Mouse (Mus musculus) right cerebral cortex, postnatal 36 days (tissue): ENCODE measurements around the gene Dnajb11.

Source experiments
- DNase-seq, 2 experiments: peaks; one replicate each; pipeline ENCODE4 v3.0.0; 2022; ENCODE audit warnings: low spot score in 2 of 2, mixed read lengths in 1 of 2

Gene Dnajb11

DNA sequence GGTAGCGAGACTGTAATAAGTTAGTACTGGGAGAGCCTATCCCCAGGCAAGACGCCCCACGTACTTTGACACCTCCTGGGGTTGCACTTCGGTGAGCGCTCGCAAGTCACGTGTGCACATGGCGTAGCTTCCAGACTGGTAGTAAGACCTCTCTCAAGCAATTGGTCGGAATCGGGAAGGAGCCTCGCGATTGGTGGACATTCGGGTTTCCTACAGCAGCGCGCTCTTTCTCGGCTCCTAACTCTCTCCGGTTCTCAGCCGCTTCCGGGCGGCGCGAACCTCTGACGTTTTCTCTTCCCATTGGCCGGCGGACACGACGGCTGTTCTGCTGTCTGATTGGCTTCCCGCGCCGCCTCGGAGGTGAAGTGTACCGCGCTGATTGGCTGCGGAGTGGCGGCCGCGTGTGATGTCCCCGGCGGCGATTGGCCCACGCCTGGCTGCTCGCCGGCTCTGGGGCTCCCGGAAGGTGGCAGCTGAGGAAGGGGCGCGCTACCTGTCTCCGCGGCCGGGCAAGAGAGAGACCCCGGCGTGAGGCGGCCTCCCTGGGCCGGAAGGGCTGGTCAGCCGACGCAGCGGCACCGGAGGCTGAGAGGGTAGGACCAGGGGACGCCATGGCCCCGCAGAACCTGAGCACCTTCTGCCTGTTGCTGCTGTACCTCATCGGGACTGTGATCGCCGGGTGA is at the start of gene Dnajb11, which contains the start of gene Tbccd1:
Gene Dnajb11 (plus strand): TSS at position 415 of the 683 bp plus-strand sequence.
Gene Tbccd1 (minus strand): TSS at position 239 of the 683 bp plus-strand sequence.
- peak; percentile 100 for DNase-seq

DNA sequence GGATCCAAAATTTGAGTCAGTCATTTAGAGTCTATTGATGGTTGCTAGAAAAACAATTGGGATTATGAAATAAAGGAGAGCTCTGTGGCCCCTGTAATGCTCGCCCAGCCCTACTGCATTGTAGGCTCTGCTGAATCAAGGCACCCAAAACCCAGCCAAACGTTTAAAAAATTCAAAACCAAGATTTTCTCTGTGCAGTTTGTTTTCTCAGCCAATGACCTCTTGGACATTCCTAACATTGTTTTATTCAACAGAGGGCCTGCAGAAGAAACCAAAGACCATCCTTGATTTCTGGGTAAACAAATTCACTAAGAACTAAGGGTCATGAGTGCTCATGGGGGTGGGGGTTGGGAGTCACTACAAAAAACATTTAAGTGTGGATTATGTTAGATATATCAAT is 46.2 kb upstream of the Dnajb11 start, which contains the start of gene Crygs:
Gene Crygs (minus strand): TSS at position 101 of the 400 bp plus-strand sequence.
- no peak for DNase-seq

DNA sequence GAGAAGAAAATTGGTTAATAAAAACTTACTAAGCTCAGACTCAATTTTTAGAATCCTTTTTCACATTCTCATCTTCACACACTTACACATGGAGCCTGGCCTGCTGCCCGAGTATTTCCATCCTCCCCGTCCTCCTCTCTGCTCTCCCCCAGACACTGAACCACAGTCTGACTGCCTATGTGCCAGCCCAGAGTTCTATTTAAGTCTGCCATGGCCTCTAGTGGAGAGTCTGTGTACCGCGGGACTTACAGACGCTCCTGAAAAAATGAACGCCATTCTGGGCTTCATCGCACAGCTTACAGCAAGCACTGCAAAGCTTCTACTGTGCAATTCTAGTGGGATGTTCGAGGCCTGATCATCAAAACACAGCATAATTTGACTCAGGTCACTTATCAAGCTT is 36.9 kb upstream of the Dnajb11 start:
- peak; percentile 35 to 60 for DNase-seq

DNA sequence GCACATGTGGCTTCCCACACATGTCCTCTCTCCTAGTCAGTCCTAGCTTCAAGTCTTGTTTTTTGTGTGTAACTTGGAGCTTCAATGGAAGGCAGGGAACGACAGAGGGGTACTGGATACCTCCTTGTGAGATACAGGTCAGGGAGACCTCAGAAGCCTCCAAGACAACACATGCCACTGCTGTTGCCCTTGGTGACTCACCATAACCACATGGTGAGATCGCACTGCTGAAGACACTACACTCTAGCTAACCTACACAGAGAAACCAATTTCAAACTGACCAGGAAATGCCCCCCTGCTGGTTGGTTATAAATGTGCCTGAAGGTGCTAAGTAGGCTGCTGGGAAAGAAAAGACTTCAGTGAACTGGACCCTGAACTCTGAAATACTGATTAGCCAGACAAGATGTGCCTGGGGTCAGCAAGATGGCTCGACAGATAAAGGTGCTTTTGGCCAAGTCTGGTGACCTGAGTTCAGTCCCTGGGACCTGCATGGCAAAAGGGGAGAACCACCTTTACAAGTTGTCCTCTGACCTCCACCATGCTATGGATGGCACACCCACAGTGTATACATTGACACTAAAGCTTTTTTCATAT is 24.6 kb upstream of the Dnajb11 start:
- DNase-seq, result no peak

DNA sequence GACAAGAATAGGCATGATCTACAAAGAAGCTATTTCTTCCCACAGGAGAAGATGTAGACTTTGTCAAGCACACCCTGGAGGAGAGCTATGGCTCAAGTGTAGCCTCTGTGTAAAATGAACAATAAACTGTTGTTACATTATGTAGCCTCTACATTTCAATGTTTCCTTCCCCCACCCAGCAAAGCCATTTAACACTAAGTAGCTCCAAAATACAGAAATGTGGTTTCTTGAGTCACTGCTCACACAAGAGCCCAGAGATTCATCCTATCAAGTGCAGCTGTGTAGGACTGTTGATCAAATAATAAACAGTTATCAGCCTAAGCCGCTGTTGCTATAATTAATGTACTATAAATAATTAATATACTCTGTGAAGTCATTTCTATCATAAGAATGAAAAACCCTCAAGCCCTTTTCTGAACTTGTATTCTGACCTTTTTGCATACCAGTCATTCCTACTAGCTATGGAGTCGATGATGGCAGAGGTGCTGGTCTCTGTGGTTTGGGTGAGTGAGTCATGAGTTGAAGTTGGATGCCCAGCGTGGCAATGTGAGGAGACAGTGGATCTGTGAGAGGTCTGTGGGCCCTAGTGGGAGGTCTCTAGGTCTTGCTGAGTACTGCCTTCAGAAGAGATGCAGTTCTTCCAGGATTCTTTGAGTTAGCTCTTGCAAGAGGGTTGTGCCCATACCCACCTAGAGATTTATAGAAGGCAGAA is 18.3 kb upstream of the Dnajb11 start:
- DNase-seq, result no peak

DNA sequence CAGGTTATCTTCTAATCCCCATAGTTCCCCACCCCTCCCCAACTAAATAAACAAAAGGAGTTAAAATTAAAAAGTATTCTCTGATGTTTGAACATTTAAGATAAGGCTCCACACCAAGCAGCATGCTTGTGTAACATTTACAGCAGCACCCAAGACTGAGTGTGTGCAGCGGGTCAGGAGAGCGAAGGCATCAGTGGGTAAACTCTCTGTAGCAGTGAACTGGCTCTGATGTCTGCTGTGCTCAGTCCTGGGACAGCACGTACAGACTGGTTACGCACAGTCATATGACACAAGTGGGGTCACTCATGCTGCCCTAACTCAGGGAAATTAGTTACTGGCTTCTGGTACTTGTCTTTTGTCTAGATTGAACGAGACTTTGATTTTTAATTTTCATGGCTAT is 14.8 kb upstream of the Dnajb11 start:
- DNase-seq, result no peak

DNA sequence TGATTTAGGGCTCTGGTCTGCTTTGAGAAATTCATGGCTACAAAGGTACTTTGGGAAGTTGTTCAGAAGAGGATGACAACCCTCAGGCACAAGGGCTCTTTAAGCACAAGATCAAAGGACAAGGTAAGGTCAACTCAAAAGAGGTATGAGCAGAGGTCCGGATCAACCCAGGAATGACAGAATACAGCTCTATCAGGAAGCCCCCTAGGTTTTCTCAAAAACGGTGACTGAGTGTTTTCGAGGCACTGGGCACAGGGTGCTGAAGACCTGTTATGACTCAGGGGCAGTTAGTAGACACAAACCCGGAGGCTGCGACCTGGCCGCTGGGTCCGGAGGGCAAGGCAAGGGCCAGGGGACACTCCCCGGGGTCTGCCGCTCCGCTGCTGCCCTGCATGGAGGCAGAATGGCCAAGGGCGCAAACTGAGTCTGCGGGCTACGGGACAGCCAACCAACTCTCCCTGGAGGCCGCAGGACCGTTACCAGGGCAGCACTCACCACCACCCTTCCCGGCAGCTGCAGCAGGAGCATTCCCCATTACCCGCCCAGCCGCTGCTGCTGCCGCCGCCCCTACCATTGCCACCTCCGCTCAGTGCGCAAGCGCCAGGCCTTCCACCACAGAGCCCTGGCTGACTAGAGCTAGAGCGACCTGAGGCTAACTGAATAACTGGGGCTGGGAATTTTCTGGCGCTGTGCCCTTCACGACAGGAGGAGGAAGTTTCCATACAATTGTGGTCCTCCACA is 13.4 kb upstream of the Dnajb11 start:
- peak; percentile 66 to 73 for DNase-seq

DNA sequence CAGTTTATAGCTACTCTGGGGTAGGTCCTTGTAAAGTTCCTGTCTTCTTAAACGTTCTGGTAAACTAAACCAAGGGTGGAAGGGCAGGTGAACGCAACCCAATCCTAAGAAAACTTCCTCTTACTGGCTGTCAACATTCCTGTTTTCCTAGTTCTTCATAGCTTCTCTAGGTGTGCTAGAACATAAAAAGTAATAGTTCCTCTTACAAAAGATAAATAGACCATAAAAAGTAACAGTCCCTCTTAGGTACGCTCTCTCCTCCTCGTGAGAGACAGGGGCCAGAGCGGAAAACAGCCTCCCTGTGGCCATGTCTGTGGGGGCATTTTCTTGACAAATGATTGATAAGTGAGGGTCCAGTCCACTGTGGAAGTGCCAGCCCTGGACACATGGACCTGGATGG is 12.8 kb upstream of the Dnajb11 start:
- DNase-seq, result no peak

DNA sequence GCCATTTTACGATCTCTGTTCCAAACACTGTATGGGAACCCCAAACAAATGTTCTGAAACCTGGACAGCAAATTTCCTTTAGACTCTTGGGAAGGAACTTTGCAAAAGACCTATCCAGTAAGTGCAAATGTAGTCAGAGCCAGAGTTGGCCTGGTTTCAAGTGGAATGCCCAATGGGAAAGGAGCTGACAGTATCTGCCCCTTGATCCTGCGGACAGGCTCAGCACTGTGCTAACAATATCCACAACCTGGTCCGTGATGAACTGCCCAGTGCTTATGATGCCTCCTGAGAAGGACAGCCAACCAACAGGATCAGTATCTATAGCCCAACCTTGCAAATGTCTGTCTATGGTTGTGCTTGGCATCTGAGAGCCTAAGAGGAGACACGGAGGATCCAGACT is 12.2 kb upstream of the Dnajb11 start:
- no peak for DNase-seq

DNA sequence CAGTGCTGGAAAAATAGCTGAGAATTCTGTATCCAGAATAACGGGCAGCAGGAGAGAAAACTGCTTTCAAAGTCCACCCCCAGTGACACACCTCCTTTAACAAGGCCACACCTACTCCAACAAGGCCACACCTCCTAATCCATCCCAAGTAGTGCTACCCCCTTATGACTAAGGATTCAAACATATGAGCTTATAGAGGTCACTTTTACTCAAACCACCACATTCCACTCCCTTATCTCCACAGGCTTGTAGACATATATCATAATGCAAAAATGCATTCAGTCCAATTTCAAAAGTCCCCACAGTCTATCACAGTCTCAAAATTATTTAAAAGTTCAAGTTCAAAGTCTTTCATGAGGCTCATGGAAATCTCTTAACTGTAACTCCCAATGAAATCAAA is 10.0 kb upstream of the Dnajb11 start:
- DNase-seq, result no peak

DNA sequence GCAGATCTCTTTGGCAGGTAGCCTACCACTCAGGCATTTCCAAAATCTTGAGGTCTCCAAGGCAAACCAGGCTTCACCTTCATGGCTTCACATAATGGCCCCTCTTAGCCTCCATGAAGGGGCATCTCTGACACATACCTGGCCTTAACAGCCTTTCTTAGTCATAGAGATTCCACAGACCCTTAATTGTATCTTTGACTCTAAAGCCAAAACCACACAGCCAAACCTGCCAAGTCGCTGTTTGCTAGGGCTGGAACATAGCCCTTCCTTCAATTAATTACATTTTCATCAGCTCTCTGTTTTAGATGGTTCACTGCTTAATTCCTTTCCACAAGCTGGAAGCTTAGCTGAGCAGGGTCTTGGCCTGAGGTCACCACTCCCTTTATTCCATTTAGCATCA is 9.3 kb upstream of the Dnajb11 start:
- DNase-seq, result no peak

DNA sequence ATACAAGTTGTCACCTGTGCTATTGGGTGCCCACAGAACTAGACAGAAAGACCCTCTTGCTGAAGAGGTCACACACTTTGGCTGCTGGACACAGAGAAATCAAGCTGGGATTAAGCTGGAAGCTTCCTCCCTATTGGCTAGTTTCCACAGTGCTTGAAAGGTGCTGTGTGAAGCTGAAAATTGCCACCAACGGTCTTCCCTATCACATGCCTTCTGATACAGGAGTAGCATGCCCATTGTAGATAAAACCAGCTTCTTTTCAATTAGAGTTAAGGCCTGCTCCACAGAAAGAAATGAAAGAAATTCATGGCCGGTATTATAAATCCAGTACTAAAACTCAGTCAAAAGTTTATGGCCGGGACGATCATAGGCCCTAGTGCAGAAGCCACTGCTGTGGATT is 4.9 kb upstream of the Dnajb11 start:
- DNase-seq, result no peak

DNA sequence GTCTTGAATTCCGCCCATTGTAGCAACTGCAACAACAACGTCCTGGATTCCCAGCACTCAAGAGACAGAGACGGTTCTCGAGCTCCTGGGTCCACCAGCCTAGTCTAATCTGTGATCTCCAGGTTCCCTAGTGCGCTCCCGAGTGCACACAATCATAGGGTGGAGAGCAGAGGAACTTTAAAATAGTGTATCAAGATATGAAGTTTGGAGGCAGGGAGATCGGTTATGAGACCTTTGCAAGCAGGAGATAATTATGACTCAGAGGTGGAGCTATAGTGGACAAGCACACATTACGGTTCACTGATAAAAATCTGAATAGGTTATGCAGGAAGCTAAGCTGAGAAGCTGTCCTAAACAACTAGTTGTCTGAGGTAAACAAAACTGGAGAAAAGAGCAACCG is 872 bp upstream of the Dnajb11 start:
- DNase-seq, result no peak

DNA sequence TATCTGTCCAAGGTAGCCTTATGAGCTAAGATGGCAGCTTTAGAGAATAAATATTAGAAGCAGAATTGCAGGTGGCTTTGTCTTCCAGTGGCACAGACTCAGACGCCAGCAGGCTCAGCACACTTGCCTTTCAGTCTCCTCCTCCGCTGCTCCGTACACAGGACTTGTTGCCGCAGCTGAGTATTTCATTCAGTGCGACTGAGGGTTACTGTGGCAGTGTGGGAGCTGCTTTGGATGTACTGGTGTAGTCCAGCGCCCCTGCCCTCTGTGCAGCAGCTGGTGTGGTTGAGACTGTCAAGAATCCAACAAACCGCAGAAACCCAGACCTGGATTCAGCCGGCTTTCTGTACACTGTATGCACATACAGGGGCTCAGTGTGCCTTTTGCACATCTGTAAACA is 14.8 kb downstream of the Dnajb11 start:
- no peak for DNase-seq

DNA sequence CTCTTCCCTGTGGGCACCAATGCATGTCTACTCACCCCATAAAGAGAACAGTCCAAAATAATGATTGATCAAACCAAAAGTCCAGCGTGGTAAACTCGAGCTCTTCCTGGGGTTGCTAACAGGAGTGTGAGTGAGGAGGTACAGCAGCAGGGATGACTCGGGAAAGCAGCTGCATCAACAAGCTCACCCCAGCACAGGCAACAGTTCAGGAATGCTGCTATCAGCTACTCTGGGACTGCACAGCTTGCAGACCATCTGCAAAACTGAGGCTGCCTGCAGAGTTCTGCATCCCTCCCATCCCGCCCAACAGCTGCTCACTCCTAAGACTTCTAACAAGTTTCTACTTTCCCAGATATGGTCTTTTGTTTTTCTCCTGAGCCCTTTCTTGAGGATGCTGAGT is 15.7 kb downstream of the Dnajb11 start:
- no peak for DNase-seq

DNA sequence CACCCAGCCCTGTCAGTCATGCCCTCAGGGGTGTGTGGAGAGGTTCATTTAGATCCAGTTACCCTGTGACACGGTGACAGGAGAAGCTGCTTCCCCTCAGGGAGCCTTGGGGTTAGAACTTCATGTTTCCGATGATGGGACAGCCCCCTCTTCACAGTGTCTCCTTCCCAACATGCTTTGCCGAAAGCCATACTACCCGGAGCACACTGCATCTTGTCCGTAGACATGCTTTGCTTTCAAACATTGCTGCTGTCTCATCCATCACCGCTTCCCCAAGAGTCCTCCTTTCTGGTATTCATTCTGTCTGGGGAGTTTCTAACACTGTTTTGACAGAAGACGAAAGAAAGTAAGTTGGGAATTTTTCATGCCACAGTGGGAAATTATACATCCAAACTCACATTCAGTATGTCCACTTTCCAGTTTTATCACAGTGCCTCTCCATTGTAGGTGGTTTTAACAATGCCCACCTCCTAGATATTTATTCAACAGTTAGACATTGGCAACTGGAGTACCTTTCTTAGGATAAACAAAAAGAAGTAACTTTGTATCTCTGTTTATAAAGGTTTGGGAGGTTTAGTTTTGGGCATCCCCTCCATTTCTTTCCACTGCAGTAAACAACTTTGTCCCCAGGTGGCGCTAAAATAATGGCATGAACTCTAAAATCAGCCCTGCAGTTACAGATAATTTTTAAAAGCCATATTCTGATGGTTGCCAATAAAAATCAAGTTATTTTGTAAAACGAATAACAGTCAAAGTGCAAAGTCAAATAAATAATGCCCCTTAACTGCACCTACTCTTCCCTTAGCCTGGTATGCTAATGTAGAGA is 18.8 kb downstream of the Dnajb11 start:
- no peak for DNase-seq

DNA sequence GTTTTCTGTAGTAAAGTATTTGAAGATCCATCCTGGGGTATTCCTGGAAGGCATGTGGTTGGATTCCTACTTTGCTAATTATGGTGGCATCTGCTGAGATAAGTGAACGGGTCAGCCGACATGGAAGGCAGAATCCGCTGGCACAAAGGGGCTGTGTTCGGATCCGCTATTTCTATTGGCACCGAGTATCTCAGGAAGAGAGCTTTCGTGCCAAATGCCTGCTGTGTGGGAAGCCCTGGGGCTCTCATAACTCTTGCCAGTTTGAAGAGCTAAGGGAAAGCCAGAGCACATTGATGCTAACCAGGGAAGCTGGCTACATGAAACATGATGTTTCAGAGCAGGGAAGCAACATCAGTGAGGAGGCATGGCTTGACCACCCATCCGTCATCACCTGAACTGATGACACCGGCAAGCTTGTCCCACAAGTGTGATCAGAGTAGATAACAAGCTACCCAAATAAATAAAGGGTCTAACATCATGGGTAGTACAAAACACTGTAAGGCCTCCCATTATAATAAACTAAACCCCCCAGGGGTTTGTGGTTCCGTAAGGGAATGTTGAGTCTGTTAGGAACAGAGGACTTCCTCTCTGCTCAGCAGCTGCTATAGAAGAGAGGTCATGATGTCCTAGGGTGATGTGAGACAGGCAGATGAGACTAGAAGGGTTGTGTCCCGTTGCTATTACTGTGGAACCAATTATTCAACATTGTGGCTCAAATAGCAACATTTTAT is 20.2 kb downstream of the Dnajb11 start:
- no peak for DNase-seq

DNA sequence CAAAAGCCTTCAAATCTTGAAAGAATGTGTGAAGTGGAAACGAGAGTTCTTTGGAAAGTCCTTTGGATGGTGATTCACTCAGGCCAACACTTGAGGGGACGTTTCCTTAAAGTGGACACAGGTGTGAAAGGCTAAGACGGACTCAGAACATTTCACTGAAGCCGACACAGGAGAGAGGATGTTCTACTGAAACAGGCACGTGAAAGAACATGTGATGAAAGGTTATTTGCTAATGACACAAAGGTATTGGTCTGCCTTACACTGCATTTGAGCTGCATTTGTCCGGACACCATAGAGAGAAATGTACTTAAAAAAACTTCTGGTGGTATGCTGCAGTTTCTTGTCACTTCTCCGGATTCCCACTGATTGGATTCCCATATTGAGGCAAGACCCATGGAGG is 21.1 kb downstream of the Dnajb11 start:
- no peak for DNase-seq

DNA sequence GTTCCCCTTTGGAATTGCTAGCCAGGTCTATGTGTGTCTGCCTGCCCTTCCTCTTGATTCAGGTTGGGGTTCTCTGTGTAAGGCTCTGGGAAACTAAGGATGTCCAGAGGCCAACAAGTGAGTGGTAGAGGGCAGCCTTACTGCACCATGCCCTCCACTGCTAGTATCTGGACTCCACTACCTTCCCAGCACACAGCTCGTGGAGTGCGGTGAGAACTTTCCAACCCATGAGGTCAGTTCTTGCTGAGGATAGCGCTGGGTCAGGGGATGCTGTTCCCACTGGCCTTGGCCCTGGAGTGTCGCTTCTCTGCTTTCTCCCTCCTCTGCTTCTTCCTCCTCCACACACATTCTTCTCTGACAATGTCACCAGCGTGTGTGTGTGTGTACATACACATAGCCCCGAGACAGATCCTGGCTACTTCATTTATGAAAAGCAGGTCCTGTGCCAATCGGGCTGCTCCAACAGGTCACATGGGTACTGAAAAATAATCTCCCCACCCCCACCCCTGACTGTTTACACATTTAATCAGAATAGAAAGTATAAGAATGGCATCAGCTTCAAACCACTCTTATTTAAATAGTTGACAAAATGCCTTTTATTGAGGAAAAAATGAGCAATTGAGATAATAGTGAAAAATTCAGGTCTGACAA is 22.4 kb downstream of the Dnajb11 start:
- no peak for DNase-seq

DNA sequence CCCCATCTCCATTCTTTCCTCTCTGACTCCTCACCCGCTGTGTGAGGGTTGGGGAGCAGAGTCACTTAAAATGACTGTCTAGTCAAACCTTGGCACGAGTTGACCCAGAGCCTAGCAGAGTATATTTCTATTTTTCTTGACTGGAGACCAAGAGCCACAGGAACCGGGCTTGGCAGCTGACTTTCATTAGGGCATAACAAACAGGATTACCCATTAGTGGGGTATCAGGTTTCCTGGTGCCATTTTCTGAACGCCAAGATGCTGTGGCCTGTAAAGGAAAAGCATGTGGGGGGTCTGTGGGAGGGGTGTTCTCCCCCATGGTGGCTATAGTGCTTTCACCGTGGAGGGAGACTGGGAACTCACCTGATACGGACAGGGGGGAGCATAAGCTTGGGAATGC is 23.3 kb downstream of the Dnajb11 start:
- no peak for DNase-seq
